Mouse (Mus musculus): ENCODE results near the gene Ppm1j. TPM values are rescaled to one million over a fixed set of nuclear protein-coding genes. Genes with fewer than 3 reads are reported as not detected.
A peak's percentile ranks its signal among the peaks of the same experiment; 100 is the strongest.

Ppm1j gene
- total and polyA plus RNA-seq, 2 experiments from 2014 or later = 67.8 to 84.0 TPM

GRCm38 (mm10) chr3:104783971-104784500 lies 3.2 kb downstream of the Ppm1j start:
- no peak for ATAC-seq (ENCODE audit: insufficient read depth, low read depth)
- no peak for TF ChIP-seq EP300 (IDR thresholded peaks at IDR 0.05; ENCODE audit: low read depth)
- TF ChIP-seq CTCF (IDR thresholded peaks at IDR 0.05; ENCODE audit: low read depth) = no peak
- Histone ChIP-seq H3K4me2 (ENCODE audit: low read depth, low read length) (no peak overlapping the region), H3K36me3 (replicated peaks; ENCODE audit: control insufficient read depth, insufficient read depth, low read length) (no peaks in the 10 kb centered on the region), H3K4me1 (ENCODE audit: control insufficient read depth, insufficient read depth) (peaks cover 13% of the 10 kb centered on the region), H3K9me3 (replicated peaks; ENCODE audit: control insufficient read depth, low read length) (no peaks in the 10 kb centered on the region), H3K9ac (replicated peaks; ENCODE audit: low read depth, low read length) (no peak overlapping the region), H3K27ac (ENCODE audit: low read depth) (0 out of 2 replicates have a peak overlapping the region, but pooled peaks have one; percentile 22), H3K4me3 (ENCODE audit: low read depth, low read length) (no peak overlapping the region), H3K27me3 (ENCODE audit: control insufficient read depth, insufficient read depth, low read length) (no peaks in the 10 kb centered on the region)
- DNase-seq (ENCODE audit: low spot score) = no peak
- WGBS = 50% methylated on average over 14 of the region's 14 CpGs

GRCm38 (mm10) chr3:104785284-104785683 lies 4.4 kb downstream of the Ppm1j start:
- Histone ChIP-seq H3K9me3 (replicated peaks; ENCODE audit: control insufficient read depth, low read length) (no peaks in the 10 kb centered on the region), H3K9ac (replicated peaks; ENCODE audit: low read depth, low read length) (no peak overlapping the region), H3K27me3 (ENCODE audit: control insufficient read depth, insufficient read depth, low read length) (no peaks in the 10 kb centered on the region), H3K27ac (ENCODE audit: low read depth) (no peak overlapping the region), H3K4me3 (ENCODE audit: low read depth, low read length) (no peak overlapping the region), H3K36me3 (replicated peaks; ENCODE audit: control insufficient read depth, insufficient read depth, low read length) (no peaks in the 10 kb centered on the region), H3K4me1 (ENCODE audit: control insufficient read depth, insufficient read depth) (peaks cover 17% of the 10 kb centered on the region), H3K4me2 (ENCODE audit: low read depth, low read length) (no peak overlapping the region)
- DNase-seq (ENCODE audit: low spot score) = no peak
- 86% methylated on average over 6 of the region's 6 CpGs for WGBS
- no peak for ATAC-seq (ENCODE audit: insufficient read depth, low read depth)
- TF ChIP-seq EP300 (IDR thresholded peaks at IDR 0.05; ENCODE audit: low read depth) (no peak), CTCF (IDR thresholded peaks at IDR 0.05; ENCODE audit: low read depth) (no peak)

GRCm38 (mm10) chr3:104788075-104788474 lies 7.2 kb downstream of the Ppm1j start, which contains the start of gene Rhoc:
Gene Rhoc, plus strand, starts transcription at chr3:104788375.
- H3K9me3 ChIP-seq (replicated peaks; ENCODE audit: control insufficient read depth, low read length) = no peaks in the 10 kb centered on the region
- TF ChIP-seq EP300 (IDR thresholded peaks at IDR 0.05; ENCODE audit: low read depth) (no peak), CTCF (IDR thresholded peaks at IDR 0.05; ENCODE audit: low read depth) (no peak)
- WGBS = 16% methylated on average over 3 of the region's 3 CpGs
- H3K9ac ChIP-seq (replicated peaks; ENCODE audit: low read depth, low read length) = peak within 1 kb of the TSS; percentile 83
- DNase-seq (ENCODE audit: low spot score) (no peak), ATAC-seq (ENCODE audit: insufficient read depth, low read depth) (no peak)
- peak within 1 kb of the TSS; percentile 70 for H3K4me3 ChIP-seq (ENCODE audit: low read depth, low read length)
- H3K27me3 ChIP-seq (ENCODE audit: control insufficient read depth, insufficient read depth, low read length) = no peaks in the 10 kb centered on the region
- H3K4me1 ChIP-seq (ENCODE audit: control insufficient read depth, insufficient read depth) = peaks cover 20% of the 10 kb centered on the region
- peak within 1 kb of the TSS; percentile 77 for H3K4me2 ChIP-seq (ENCODE audit: low read depth, low read length)
- H3K27ac ChIP-seq (ENCODE audit: low read depth) = peak within 1 kb of the TSS; percentile 92
- peaks cover 4% of the 10 kb centered on the region for H3K36me3 ChIP-seq (replicated peaks; ENCODE audit: control insufficient read depth, insufficient read depth, low read length)

GRCm38 (mm10) chr3:104788561-104789311 lies 7.9 kb downstream of the Ppm1j start:
- peak overlapping the region; percentile 83 for H3K9ac ChIP-seq (replicated peaks; ENCODE audit: low read depth, low read length)
- peak; percentile 75 for TF ChIP-seq CTCF (IDR thresholded peaks at IDR 0.05; ENCODE audit: low read depth)
- peak; percentile 69 for TF ChIP-seq EP300 (IDR thresholded peaks at IDR 0.05; ENCODE audit: low read depth)
- H3K9me3 ChIP-seq (replicated peaks; ENCODE audit: control insufficient read depth, low read length) = no peaks in the 10 kb centered on the region
- H3K4me3 ChIP-seq (ENCODE audit: low read depth, low read length) = peak overlapping the region; percentile 70
- peaks cover 26% of the 10 kb centered on the region for H3K4me1 ChIP-seq (ENCODE audit: control insufficient read depth, insufficient read depth)
- peak overlapping the region; percentile 92 for H3K27ac ChIP-seq (ENCODE audit: low read depth)
- 0% methylated on average over 42 of the region's 52 CpGs for WGBS
- H3K27me3 ChIP-seq (ENCODE audit: control insufficient read depth, insufficient read depth, low read length) = no peaks in the 10 kb centered on the region
- peak overlapping the region; percentile 77 for H3K4me2 ChIP-seq (ENCODE audit: low read depth, low read length)
- DNase-seq (ENCODE audit: low spot score) (peak; percentile 84), ATAC-seq (ENCODE audit: insufficient read depth, low read depth) (peak; percentile 88)
- H3K36me3 ChIP-seq (replicated peaks; ENCODE audit: control insufficient read depth, insufficient read depth, low read length) = peaks cover 5% of the 10 kb centered on the region

GRCm38 (mm10) chr3:104789312-104789605 lies 8.4 kb downstream of the Ppm1j start:
- Histone ChIP-seq H3K9me3 (replicated peaks; ENCODE audit: control insufficient read depth, low read length) (no peaks in the 10 kb centered on the region), H3K4me1 (ENCODE audit: control insufficient read depth, insufficient read depth) (peaks cover 32% of the 10 kb centered on the region), H3K27ac (ENCODE audit: low read depth) (peak overlapping the region; percentile 92), H3K36me3 (replicated peaks; ENCODE audit: control insufficient read depth, insufficient read depth, low read length) (peaks cover 5% of the 10 kb centered on the region), H3K4me2 (ENCODE audit: low read depth, low read length) (peak overlapping the region; percentile 77), H3K9ac (replicated peaks; ENCODE audit: low read depth, low read length) (peak overlapping the region; percentile 83), H3K4me3 (ENCODE audit: low read depth, low read length) (peak overlapping the region; percentile 70), H3K27me3 (ENCODE audit: control insufficient read depth, insufficient read depth, low read length) (no peaks in the 10 kb centered on the region)
- TF ChIP-seq EP300 (IDR thresholded peaks at IDR 0.05; ENCODE audit: low read depth) = no peak
- no peak for TF ChIP-seq CTCF (IDR thresholded peaks at IDR 0.05; ENCODE audit: low read depth)
- ATAC-seq (ENCODE audit: insufficient read depth, low read depth) (peak; percentile 9), DNase-seq (ENCODE audit: low spot score) (no peak)
- WGBS = 4% methylated on average over 10 of the region's 10 CpGs
